Mouse (Mus musculus) splenic B cell, adult 2 months (primary cell): ENCODE data around the gene Myoc.
"Not testable (repeated sequence)": the region's sequence is repeated elsewhere in the genome, so short reads cannot be mapped to it uniquely, and the experiment has no call there.

Source experiments
- DNase-seq: peaks from one replicate; pipeline ENCODE4 v3.0.0-alpha.2; 2011; ENCODE audit warnings: low read depth, low spot score
- H3K27me3 ChIP-seq: 2 replicates; pipeline ENCODE4 v1.6.1; 2012; ENCODE audit warnings: mild to moderate bottlenecking, low read length, moderate library complexity, mixed read lengths; ENCODE audit not compliant: control insufficient read depth, poor library complexity, insufficient read depth, severe bottlenecking
- H3K36me3 ChIP-seq: 2 replicates; pipeline ENCODE4 v1.6.1; 2012; ENCODE audit warnings: mild to moderate bottlenecking, low read length, moderate library complexity, mixed read lengths; ENCODE audit not compliant: control insufficient read depth, poor library complexity, insufficient read depth, severe bottlenecking

The Myoc gene

GRCm38 (mm10) chr1:162639051-162639750 is at the start of gene Myoc:
Gene Myoc, plus strand, starts transcription at chr1:162639155.
- Histone ChIP-seq H3K27me3 (no peaks in the 10 kb centered on the region), H3K36me3 (no peaks in the 10 kb centered on the region)
- DNase-seq: no peak

GRCm38 (mm10) chr1:162589443-162589842 is 49.5 kb upstream of the Myoc start:
- Histone ChIP-seq H3K36me3 (peaks cover 9% of the 10 kb centered on the region), H3K27me3 (no peaks in the 10 kb centered on the region)
- no peak for DNase-seq

DNA sequence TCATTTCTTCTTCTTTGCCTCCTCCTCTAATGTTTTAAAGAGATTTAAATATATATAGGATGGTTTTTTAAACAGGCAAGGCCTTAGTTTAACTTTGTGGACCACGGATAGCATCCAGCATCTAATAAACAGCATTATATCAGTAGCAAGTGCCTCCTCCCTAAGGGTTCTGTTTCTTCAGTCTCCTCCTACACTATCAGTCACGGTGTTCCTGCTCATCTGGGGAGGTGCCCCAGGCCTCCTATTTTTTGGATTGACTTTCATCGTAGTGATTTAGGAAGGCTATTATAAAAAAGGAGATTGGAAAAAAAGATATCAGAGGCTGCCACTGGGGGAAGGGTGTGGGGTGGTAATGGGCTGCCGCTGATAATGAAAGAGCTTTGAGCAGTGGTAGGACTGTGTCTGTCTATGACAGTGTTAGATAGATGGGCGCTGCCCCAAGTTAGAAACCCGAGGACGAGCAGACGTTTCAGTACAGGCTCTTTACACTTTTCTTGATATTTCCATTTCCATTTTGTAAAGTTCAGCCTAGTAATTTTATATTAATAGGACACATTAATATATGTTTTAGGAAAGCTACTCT is 48.4 kb upstream of the Myoc start:
- H3K36me3 ChIP-seq: peaks cover 7% of the 10 kb centered on the region
- H3K27me3 ChIP-seq: no peaks in the 10 kb centered on the region
- DNase-seq: no peak

- H3K36me3 ChIP-seq: peaks cover 6% of the 10 kb centered on the region; the same call in 1 of the 2 replicates
- H3K27me3 ChIP-seq: no peaks in the 10 kb centered on the region
- DNase-seq: no peak
Measured at GRCm38 (mm10) chr1:162597379-162598102, 41.4 kb upstream of the Myoc start.

GRCm38 (mm10) chr1:162599617-162600016 is 39.3 kb upstream of the Myoc start:
- H3K27me3 ChIP-seq: no peaks in the 10 kb centered on the region
- peaks cover 6% of the 10 kb centered on the region; the same call in 1 of the 2 replicates for H3K36me3 ChIP-seq
- no peak for DNase-seq

- Histone ChIP-seq H3K36me3 (peaks cover 6% of the 10 kb centered on the region; the same call in 1 of the 2 replicates), H3K27me3 (no peaks in the 10 kb centered on the region)
- no peak for DNase-seq
Measured at GRCm38 (mm10) chr1:162601288-162601687, 37.7 kb upstream of the Myoc start.

DNA sequence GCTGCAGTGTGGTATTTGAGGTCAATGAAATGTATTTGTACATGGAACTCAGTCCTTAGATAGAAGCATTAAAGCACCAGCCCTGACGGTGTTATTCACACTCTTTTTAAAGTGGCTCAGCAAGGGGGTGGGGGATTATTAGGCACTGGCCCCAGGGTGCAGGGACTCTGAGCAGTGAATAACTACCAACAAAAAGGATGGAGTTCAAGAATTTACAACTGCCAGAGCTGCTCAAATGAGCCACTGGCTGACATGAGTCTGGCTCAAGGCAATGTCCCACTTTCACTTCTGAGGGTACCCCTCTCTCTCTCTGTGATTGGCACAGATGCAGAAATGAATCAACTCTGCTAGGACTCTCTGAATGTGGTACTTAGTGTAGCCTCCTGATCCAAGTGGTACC is 30.8 kb upstream of the Myoc start:
- no peaks in the 10 kb centered on the region for H3K36me3 ChIP-seq
- DNase-seq: no peak
- no peaks in the 10 kb centered on the region for H3K27me3 ChIP-seq

- DNase-seq: no peak
- H3K36me3 ChIP-seq: no peaks in the 10 kb centered on the region
- H3K27me3 ChIP-seq: no peaks in the 10 kb centered on the region
Measured at GRCm38 (mm10) chr1:162609633-162610250, 29.2 kb upstream of the Myoc start.

GRCm38 (mm10) chr1:162611191-162611590 is 27.8 kb upstream of the Myoc start:
- no peak for DNase-seq

DNA sequence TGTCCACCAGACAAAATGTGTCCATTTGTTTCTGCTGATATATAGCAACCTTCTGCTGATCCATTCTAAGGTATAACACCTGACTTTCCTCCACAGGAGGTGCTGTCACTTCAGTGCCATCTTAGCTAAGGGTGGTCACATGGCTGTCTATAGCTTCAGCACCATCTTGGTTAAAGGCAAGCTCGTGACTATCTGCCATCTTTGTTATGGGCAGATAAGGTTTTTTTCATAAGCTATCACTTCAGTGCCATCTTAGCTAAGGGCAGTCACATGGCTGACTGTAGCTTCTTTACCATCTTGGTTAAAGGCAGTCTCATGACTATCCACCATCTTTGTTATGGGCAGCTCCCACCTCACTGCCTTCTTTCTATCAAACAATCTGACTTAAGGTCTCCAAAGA is 23.4 kb upstream of the Myoc start:
- H3K36me3 ChIP-seq: no peaks in the 10 kb centered on the region
- no peaks in the 10 kb centered on the region for H3K27me3 ChIP-seq
- DNase-seq: peak; percentile 75

More at GRCm38 (mm10) chr1:162611191-162611590, 27.8 kb upstream of the Myoc start:
- Histone ChIP-seq H3K27me3 (no peaks in the 10 kb centered on the region), H3K36me3 (no peaks in the 10 kb centered on the region)

- Histone ChIP-seq H3K36me3 (no peaks in the 10 kb centered on the region), H3K27me3 (no peaks in the 10 kb centered on the region)
- peak; percentile 47 for DNase-seq
Measured at GRCm38 (mm10) chr1:162620487-162620886, 18.5 kb upstream of the Myoc start.

DNA sequence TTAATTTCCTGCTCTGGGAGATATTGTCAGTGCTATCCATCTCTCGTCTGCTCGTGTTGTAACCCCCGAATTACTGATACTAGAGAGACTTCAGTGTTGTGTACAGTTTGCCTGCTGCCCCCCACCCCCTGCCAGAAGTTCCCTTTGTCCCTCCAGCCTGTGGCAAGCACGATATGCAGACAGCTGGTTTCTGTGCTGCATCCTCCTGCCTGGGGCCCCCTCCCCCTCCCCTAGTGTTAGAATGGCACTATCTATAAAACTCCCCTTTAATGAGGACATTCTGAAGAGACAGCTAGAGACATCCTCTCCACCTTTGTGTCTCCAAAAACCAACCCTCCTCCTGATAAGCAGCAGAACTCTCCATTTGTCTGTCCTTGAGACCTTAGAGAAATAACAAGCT is 15.1 kb upstream of the Myoc start:
- DNase-seq: no peak
- Histone ChIP-seq H3K36me3 (no peaks in the 10 kb centered on the region), H3K27me3 (no peaks in the 10 kb centered on the region)

- Histone ChIP-seq H3K36me3 (no peaks in the 10 kb centered on the region), H3K27me3 (no peaks in the 10 kb centered on the region)
- peak; percentile 75 for DNase-seq
Measured at GRCm38 (mm10) chr1:162625229-162625628, 13.7 kb upstream of the Myoc start.

DNA sequence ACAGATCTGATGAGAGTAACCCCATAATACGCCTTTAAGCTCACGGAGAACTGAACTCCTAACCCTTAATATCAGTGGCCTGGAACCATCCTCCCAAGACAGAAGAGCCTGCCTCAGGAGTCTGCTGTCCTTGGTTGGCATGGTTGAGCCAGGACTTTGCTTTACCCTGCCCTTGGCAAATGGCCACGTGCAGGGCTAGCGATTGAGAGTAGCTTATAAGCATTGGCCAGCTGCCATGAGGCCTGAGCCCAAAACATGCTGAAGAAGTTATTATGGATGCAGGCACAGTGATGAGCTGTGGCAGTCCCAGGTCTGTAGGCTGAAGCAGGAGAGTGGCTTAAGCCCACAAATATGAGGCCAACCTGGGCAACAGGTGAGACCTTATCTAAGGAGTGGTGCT is 11.1 kb upstream of the Myoc start:
- not testable (repeated sequence) for H3K27me3 ChIP-seq, H3K36me3 ChIP-seq, DNase-seq

GRCm38 (mm10) chr1:162628326-162628725 is 10.6 kb upstream of the Myoc start:
- H3K36me3 ChIP-seq, H3K27me3 ChIP-seq, DNase-seq: not testable (repeated sequence)
